Mouse (Mus musculus) lung, postnatal 0 days (tissue): ENCODE measurements at regions not wholly inside any gene's neighbourhood (a gene's known extent, or its start where the extent isn't known, plus 50 kb on each side); places are given as distances from the start of the nearest gene placed in this dataset.

Experiments used
- ATAC-seq: fragments of 200-750 bp; cut with Nextera tagmentation; 2 replicates; pipeline ENCODE4 v1.8.0; 2017; ENCODE audit warnings: moderate library complexity
- DNase-seq: peaks from one replicate; pipeline ENCODE4 v3.0.0-alpha.2; 2016; ENCODE audit warnings: low spot score
- H3K27ac ChIP-seq: fragments of 300-500 bp; sonication (generic); 2 replicates; pipeline ENCODE4 v1.5.1; 2014; ENCODE audit warnings: antibody characterized with exemption, mild to moderate bottlenecking, low read length, mixed read lengths
- H3K27me3 ChIP-seq: fragments of 300-500 bp; sonication (generic); replicated peaks from 2 replicates; pipeline ENCODE4 v1.6.1; 2014; ENCODE audit warnings: low read length, mixed read lengths; ENCODE audit not compliant: insufficient read depth
- H3K36me3 ChIP-seq: fragments of 300-500 bp; sonication (generic); 2 replicates; pipeline ENCODE4 v1.6.1; 2014; ENCODE audit warnings: low read length, mixed read lengths; ENCODE audit not compliant: insufficient read depth
- H3K4me1 ChIP-seq: fragments of 300-500 bp; sonication (generic); 2 replicates; pipeline ENCODE4 v1.6.1; 2014; ENCODE audit warnings: antibody characterized with exemption, low read depth, low read length, mixed read lengths; ENCODE audit not compliant: insufficient read depth
- H3K4me2 ChIP-seq: fragments of 300-500 bp; sonication (generic); replicated peaks from 2 replicates; pipeline ENCODE4 v1.6.1; 2014; ENCODE audit warnings: low read depth, mild to moderate bottlenecking, low read length, moderate library complexity, mixed read lengths
- H3K4me3 ChIP-seq: fragments of 300-500 bp; sonication (generic); 2 replicates; pipeline ENCODE4 v1.5.1; 2014; ENCODE audit warnings: low read depth, low read length
- H3K9ac ChIP-seq: fragments of 300-500 bp; sonication (generic); replicated peaks from 2 replicates; pipeline ENCODE4 v1.6.1; 2014; ENCODE audit warnings: low read depth, mild to moderate bottlenecking
- H3K9me3 ChIP-seq: fragments of 300-500 bp; sonication (generic); 2 replicates; pipeline ENCODE4 v1.6.1; 2016; ENCODE audit warnings: low read length, mixed read lengths
- CTCF ChIP-seq: IDR thresholded peaks from 2 replicates; pipeline ENCODE4 v1.5.1; 2016; ENCODE audit warnings: antibody characterized with exemption, mild to moderate bottlenecking
- EP300 ChIP-seq: IDR thresholded peaks from 2 replicates; pipeline ENCODE4 v1.6.1; 2016; ENCODE audit warnings: antibody characterized with exemption, mild to moderate bottlenecking, control low read depth
- WGBS: fragments of 180-500 bp; shearing (Covaris S2); extraction: QIAGEN DNeasy Blood & Tissue Kit; methylation state at CpG from one replicate; pipeline ENCODE4 v1.1.7; 2014; 5-methylcytosine and 5-hydroxymethylcytosine counted together

DNA sequence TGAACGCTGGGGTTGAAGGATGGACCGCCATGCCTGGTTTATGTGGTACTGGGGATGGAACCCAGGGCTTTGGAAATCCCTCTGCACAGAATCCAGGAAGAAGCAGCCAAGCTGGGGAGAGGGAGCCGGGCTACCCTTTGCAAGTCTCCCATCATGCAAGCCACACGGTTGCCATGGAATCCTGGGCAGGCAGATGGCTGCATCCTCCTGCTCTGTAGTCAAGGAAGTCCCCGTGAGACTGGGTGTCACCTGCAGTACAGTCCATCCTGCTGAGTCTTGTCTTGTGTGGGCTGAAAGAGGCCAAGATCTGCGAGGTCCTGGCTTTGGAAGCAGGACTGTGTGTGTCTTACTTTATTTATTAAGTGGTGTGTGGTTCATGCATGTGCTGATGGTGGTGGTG lies 117.5 kb upstream of the S1pr3 start:
- Histone ChIP-seq H3K4me2 (no peak overlapping the region), H3K36me3 (no peaks in the 10 kb centered on the region), H3K27me3 (no peaks in the 10 kb centered on the region), H3K4me1 (no peaks in the 10 kb centered on the region), H3K9ac (no peak overlapping the region), H3K9me3 (no peaks in the 10 kb centered on the region), H3K27ac (no peak overlapping the region), H3K4me3 (no peak overlapping the region)
- no peak for TF ChIP-seq EP300
- TF ChIP-seq CTCF: no peak
- ATAC-seq (no peak), DNase-seq (no peak)
- 82% methylated on average over 6 of the region's 6 CpGs for WGBS

DNA sequence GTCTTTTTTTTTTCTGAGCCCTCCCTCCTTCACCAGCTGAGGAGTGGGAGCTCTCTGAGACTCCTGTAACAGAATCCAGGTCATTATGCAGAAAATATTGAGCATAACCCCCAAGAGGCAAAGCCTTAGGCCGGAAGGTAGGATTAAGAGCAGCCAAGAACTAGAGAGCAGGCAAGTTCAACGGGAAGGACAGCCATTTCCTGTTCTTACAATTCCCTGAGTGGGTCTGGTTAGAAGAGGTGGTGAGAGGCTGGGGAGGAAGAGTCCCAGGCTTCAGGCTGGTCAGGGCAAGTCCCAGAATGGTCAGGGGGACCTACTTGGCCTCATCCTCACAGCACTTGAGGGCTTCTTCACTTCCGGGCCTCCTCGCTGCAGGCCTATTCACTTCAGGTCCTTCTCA lies 115.4 kb upstream of the S1pr3 start:
- Histone ChIP-seq H3K4me2 (no peak overlapping the region), H3K4me3 (no peak overlapping the region), H3K4me1 (no peaks in the 10 kb centered on the region), H3K27me3 (no peaks in the 10 kb centered on the region), H3K36me3 (no peaks in the 10 kb centered on the region), H3K9ac (no peak overlapping the region), H3K9me3 (no peaks in the 10 kb centered on the region), H3K27ac (no peak overlapping the region)
- DNase-seq (no peak), ATAC-seq (no peak)
- TF ChIP-seq EP300 (no peak), CTCF (no peak)
- 62% methylated on average over 4 of the region's 4 CpGs for WGBS

DNA sequence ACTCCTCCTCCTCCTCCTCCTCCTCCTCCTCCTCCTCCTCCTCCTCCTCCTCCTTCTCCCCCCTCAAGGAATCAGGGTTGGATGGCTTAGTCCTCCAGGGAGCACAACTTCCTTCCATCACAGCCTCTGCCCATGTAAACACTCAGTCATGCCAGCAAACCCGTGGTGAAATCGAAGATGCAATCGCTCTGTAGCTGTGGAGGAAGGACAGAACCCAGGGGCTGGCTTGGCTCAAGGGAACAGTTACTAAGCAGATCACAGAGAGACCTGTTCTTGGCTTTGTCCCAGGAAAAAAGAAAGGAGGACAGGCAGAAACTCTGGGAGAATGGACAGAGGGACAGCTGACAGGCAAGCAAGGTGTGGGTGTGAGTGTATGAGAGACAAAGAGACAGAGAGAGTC lies 112.6 kb upstream of the S1pr3 start:
- DNase-seq (peak; percentile 27), ATAC-seq (0 out of 2 replicates have a peak, but pooled peaks have one; percentile 37)
- Histone ChIP-seq H3K27me3 (no peaks in the 10 kb centered on the region), H3K4me1 (no peaks in the 10 kb centered on the region), H3K9ac (no peak overlapping the region), H3K4me3 (no peak overlapping the region), H3K27ac (no peak overlapping the region), H3K9me3 (no peaks in the 10 kb centered on the region), H3K36me3 (no peaks in the 10 kb centered on the region), H3K4me2 (no peak overlapping the region)
- TF ChIP-seq EP300 (no peak), CTCF (no peak)
- 17% methylated on average over 3 of the region's 3 CpGs for WGBS

DNA sequence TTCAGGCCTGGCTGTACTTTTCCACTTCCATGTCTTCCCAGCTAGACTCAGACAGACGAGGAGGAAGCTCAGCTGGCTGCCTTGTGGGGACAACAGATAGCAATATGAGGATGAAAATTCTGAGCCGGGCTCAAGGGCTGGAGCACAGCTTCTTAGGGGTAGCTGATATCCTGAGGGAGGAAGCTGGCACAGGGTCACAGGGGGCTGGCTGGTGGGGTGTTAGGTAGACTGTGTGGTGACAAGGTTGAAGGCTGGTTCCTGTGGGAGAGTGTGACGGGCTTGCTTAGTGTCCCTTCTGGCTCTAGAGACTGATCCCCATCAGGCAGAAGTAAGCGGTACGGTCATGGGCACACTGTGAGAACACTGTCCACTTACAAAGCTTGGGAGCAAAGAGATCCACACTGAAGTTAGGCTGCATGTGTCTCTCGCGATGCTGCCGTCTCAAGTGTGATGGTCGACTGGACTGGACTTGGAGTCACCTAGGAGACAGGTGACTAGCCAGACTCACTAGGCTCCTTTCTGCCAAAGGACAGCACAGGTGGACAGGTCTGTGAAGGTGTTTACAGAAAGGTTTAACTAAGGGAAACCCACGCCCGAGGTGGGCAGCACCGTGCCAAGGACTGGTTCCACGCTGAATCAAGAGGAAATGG lies 111.1 kb upstream of the S1pr3 start:
- no peak overlapping the region for H3K27ac ChIP-seq
- TF ChIP-seq EP300 (no peak), CTCF (no peak)
- H3K36me3 ChIP-seq: no peaks in the 10 kb centered on the region
- no peak overlapping the region for H3K4me2 ChIP-seq
- WGBS: 80% methylated on average over 13 of the region's 13 CpGs
- ATAC-seq: no peak
- H3K9me3 ChIP-seq: no peaks in the 10 kb centered on the region
- no peaks in the 10 kb centered on the region for H3K27me3 ChIP-seq
- no peak overlapping the region for H3K9ac ChIP-seq
- no peak for DNase-seq
- H3K4me3 ChIP-seq: no peak overlapping the region
- H3K4me1 ChIP-seq: no peaks in the 10 kb centered on the region

DNA sequence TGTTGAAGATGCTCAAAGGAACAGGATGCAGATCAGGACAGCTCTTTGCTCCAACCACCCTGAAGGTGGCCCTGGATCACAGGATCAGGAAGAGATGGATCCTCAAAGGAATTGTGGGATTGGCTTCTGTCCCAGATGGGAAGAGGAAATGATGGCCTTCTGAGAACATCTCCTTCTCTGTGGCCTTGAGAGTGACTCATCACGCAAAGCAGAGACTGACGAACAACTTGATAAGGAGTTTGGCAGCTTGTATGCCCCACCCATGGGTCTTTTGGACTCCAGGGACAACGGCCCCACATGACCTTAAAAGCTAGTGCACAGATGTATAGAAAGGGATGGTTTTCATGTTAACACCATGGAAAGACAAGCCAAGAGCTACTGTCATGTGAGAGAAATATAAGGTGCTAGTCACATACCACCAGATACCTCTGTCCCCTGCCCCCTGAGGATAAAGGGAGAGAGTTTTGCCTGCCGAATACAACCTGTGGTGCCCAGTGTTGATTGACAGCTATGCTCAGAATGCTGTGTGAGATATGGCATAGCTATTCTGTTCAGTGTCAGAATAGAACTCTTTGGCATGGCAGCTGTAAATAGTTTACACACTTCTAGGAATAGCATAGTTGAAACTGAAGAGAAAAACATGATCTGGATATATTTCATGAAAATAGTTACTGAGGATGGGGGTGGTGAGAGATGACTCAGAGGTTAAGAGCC lies 109.2 kb upstream of the S1pr3 start:
- Histone ChIP-seq H3K4me3 (no peak overlapping the region), H3K4me2 (no peak overlapping the region), H3K36me3 (no peaks in the 10 kb centered on the region), H3K9ac (no peak overlapping the region), H3K4me1 (no peaks in the 10 kb centered on the region), H3K27ac (no peak overlapping the region), H3K27me3 (no peaks in the 10 kb centered on the region), H3K9me3 (no peaks in the 10 kb centered on the region)
- no peak for TF ChIP-seq CTCF
- TF ChIP-seq EP300: peak; percentile 62
- peak; percentile 53 for DNase-seq
- 57% methylated on average over 4 of the region's 4 CpGs for WGBS
- ATAC-seq: peak; percentile 58

DNA sequence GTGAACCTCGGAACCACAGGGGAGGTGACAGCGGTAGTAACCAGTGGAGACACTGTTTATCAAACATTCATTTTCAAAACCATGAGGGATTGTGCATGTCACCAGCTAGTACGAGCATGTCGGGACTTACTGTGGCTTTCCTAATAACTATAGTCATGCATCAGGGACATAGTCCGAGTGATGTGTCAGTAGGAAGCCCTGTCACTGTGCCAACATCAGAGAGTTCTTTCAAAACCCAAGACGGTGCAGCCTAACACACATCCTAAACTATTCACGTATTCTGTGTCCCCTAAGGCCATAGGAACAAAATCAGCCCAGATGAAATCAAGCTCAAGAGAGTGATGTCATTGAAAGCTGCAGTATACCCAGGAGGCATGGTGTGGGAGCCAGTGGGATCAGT lies 107.0 kb upstream of the S1pr3 start:
- no peaks in the 10 kb centered on the region for H3K27me3 ChIP-seq
- no peak for TF ChIP-seq EP300
- TF ChIP-seq CTCF: no peak
- H3K27ac ChIP-seq: no peak overlapping the region
- no peak overlapping the region for H3K4me3 ChIP-seq
- ATAC-seq (no peak), DNase-seq (peak; percentile 28)
- H3K9me3 ChIP-seq: no peaks in the 10 kb centered on the region
- H3K4me1 ChIP-seq: no peaks in the 10 kb centered on the region
- no peak overlapping the region for H3K4me2 ChIP-seq
- H3K36me3 ChIP-seq: no peaks in the 10 kb centered on the region
- 72% methylated on average over 7 of the region's 7 CpGs for WGBS
- H3K9ac ChIP-seq: no peak overlapping the region
